Mouse (Mus musculus) bone marrow, adult 2 months (tissue): ENCODE measurements at regions not wholly inside any gene's neighbourhood (a gene's known extent, or its start where the extent isn't known, plus 50 kb on each side); places are given as distances from the start of the nearest gene placed in this dataset.

Experiments used
- H3K27ac ChIP-seq: fragments of 200-500 bp; 2 replicates; pipeline ENCODE4 v1.5.1; 2012; ENCODE audit warnings: low read depth, mild to moderate bottlenecking, control low read depth, inconsistent platforms, low read length; ENCODE audit not compliant: control insufficient read depth, poor library complexity, insufficient read depth
- H3K4me1 ChIP-seq: fragments of 200-500 bp; 2 replicates; pipeline ENCODE4 v1.6.1; 2011; ENCODE audit warnings: low read length; ENCODE audit not compliant: control insufficient read depth, insufficient read depth
- H3K4me3 ChIP-seq: fragments of 200-500 bp; replicated peaks from 2 replicates; pipeline ENCODE3; 2011; ENCODE audit warnings: mild to moderate bottlenecking, low read depth, low read length, control low read depth; ENCODE audit not compliant: control insufficient read depth
- CTCF ChIP-seq: fragments of 200-500 bp; IDR thresholded peaks from 2 replicates; pipeline ENCODE4 v1.5.1; 2011; ENCODE audit warnings: low read length, control low read depth; ENCODE audit not compliant: control insufficient read depth, insufficient read depth
- POLR2A ChIP-seq: fragments of 200-500 bp; IDR thresholded peaks from 2 replicates; pipeline ENCODE4 v1.6.1; 2011; ENCODE audit warnings: low read depth, mild to moderate bottlenecking, control low read depth, low read length, borderline replicate concordance; ENCODE audit not compliant: control insufficient read depth
- WGBS: fragments of 180-500 bp; shearing (Covaris S2); methylation state at CpG from one replicate; pipeline ENCODE4 v1.1.7; 2018; 5-methylcytosine and 5-hydroxymethylcytosine counted together

DNA sequence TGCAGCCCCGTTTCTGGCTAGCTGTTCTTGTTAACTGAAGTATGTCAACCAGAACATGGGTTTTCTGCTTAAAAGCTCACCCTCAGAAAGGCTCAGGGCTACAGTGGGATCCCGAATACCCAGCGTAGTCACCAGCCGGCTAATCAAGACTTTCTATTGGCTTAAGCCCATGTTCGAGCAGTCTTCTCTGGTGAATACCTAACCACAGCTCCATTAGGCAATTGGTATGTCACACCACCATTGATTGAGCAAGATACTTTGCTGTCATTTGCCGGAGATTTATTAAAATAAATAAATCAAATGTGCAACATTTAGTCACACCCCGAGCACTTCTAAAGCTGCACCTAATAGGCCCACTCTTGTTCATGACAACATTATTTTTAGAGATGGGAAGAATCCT lies 162.5 kb downstream of the Cog6 start:
- Histone ChIP-seq H3K4me3 (no peak overlapping the region), H3K27ac (no peak overlapping the region), H3K4me1 (no peaks in the 10 kb centered on the region)
- TF ChIP-seq CTCF = no peak
- TF ChIP-seq POLR2A = no peak
- WGBS = 47% methylated on average over 7 of the region's 7 CpGs

DNA sequence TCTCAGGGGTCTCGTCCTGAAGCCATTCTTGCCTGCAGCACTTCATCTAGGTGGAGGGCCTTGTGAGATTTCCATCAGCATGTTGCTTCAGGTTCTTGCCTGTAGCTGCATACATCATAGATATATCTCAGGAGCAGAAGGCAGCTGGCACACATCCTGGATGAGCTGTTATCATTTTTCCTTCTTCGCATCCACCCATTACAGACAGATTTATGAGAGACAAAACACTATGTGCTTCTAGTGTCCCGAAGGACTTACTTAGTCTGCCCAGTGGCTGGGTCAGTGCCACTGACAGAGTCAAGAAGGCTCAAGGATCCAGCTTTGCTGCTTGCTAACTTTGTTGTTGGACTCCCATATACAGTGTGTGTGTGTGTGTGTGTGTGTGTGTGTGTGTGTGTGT lies 163.9 kb downstream of the Cog6 start:
- Histone ChIP-seq H3K4me3 (no peak overlapping the region), H3K27ac (no peak overlapping the region), H3K4me1 (no peaks in the 10 kb centered on the region)
- 71% methylated on average over 3 of the region's 3 CpGs for WGBS
- TF ChIP-seq POLR2A (no peak), CTCF (no peak)

DNA sequence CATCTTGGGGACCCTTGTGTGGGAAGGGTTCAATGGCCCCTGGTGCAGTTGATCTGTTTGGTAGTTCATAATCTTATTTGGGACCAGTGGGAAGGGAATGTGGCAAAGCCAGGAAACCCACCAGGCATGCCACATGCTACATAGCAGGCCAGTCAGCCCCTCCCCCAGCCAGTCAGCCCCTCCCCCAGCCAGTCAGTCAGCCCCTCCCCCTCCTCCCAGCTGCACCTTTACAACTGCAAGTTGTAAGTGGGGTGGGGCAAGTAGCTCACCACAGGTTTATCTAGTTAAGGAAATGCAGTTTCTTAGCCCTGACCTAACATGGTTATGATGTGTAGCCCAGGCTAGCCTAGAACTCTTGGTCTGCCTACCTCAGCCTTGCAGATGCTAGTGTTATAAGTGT lies 171.9 kb downstream of the Cog6 start:
- Histone ChIP-seq H3K27ac (no peak overlapping the region), H3K4me3 (no peak overlapping the region), H3K4me1 (peaks cover 2% of the 10 kb centered on the region)
- TF ChIP-seq CTCF = no peak
- TF ChIP-seq POLR2A = no peak

- 18% methylated on average over 7 of the region's 7 CpGs for WGBS
- TF ChIP-seq CTCF (peak; percentile 92), POLR2A (no peak)
- Histone ChIP-seq H3K4me3 (no peak overlapping the region), H3K4me1 (peaks cover 3% of the 10 kb centered on the region), H3K27ac (no peak overlapping the region)
Observed at GRCm38 (mm10) chr3:52843998-52844397, 173.0 kb downstream of the Cog6 start.

GRCm38 (mm10) chr3:52842866-52843425 lies 174.1 kb downstream of the Cog6 start:
- Histone ChIP-seq H3K4me3 (no peak overlapping the region), H3K27ac (no peak overlapping the region), H3K4me1 (peaks cover 3% of the 10 kb centered on the region)
- no peak for TF ChIP-seq POLR2A
- TF ChIP-seq CTCF = no peak
- WGBS = 69% methylated on average over 10 of the region's 10 CpGs

- TF ChIP-seq POLR2A (no peak), CTCF (no peak)
- Histone ChIP-seq H3K27ac (peak overlapping the region; percentile 25; the same call in 1 of the 2 replicates), H3K4me1 (peaks cover 3% of the 10 kb centered on the region), H3K4me3 (no peak overlapping the region)
- 22% methylated on average over 12 of the region's 12 CpGs for whole genome bisulfite sequencing
Observed at GRCm38 (mm10) chr3:52840160-52840953, 176.7 kb downstream of the Cog6 start.

DNA sequence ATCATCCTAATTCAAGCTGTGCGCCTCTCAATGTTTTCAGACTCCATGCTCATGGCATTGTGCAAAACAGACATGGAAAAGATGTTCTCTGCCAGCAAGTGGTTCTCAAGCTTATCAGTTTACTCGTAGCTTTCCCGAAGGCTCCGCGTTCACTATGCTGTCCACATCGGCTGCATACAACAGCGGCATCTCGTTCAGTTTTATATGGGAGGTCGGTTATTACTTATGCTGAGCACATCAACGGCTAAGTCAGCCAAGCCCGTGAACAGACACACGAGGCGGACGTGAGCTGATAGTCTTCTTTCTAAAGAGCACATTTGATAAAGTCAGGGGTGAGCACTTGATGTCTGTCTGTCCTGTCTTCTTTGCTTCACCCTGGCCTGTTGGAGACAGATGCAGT lies 179.0 kb downstream of the Cog6 start:
- Histone ChIP-seq H3K4me1 (peaks cover 2% of the 10 kb centered on the region), H3K27ac (no peak overlapping the region), H3K4me3 (no peak overlapping the region)
- WGBS = 87% methylated on average over 14 of the region's 14 CpGs
- TF ChIP-seq CTCF = no peak
- TF ChIP-seq POLR2A = no peak

DNA sequence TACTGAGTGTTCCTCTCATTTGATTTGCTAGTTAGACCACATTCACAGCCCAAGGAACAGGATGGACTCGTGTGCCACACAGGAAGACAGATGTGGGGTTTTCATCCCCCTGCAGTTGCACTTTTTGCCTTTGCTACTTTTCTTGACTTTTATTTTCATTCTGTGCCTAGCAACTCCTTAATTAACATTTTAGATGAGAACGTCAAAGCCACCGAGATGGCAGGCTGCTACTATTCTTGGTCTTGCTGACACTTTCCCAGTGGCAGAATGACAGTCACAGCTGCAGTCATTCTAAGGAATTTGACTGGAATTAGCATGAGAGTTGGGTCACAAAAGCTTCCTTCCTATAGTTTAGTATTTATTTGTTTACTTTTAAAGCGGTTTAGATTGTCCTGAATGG lies 179.5 kb downstream of the Cog6 start:
- 28% methylated on average over 4 of the region's 4 CpGs for WGBS
- TF ChIP-seq CTCF = no peak
- H3K4me3 ChIP-seq = no peak overlapping the region
- peaks cover 2% of the 10 kb centered on the region for H3K4me1 ChIP-seq
- no peak overlapping the region for H3K27ac ChIP-seq

DNA sequence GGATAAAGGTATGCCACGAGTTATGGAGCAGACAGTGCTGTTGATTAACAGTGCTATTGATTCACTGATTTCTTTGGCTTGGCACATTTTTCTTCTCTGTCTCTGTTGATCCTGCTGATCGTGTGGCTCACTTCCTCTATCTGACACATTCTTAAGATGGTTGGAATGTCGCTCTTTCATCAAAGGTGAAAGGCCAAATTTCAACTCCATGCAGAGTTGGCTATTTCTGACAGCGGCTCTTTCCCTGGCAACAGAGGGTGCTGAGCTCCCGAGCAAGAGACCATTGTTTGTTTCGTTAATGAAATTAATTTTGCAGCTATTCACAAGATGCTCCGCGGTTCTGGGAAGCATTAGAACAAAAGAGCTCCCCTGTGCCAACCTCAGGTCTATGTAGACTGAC lies 180.3 kb downstream of the Cog6 start:
- Histone ChIP-seq H3K4me1 (peaks cover 2% of the 10 kb centered on the region), H3K27ac (no peak overlapping the region), H3K4me3 (no peak overlapping the region)
- TF ChIP-seq CTCF = no peak
- no peak for TF ChIP-seq POLR2A
- WGBS = 71% methylated on average over 8 of the region's 8 CpGs
